17 mouse cellular contexts compared by ENCODE assay signal in the genomic region with DNA sequence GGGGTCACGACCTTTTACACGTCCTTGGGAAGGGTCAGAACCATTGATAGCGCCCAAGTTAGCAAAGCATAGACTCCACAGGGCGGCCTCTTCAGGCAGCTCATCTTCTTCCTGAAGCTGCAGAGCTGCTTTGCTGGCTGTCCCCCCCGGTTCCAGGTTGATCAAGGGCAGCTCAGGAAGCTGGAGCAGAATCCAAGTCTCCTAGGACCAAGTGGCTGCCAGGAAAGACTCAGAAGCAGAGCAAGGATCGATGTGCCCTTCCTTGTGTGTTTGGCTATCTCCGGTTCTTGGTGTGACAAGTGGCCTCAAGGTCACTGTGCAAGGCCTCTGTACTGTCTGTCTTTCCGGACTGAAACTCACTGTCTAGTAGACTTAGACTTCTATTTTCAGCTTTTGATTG.
A peak's percentile ranks its signal among the peaks of the same experiment; 100 is the strongest.
DNase-seq lines count a peak whose midpoint lies in the region; ATAC-seq and TF ChIP-seq lines count a peak whose summit lies in the region.
"Had no signal": no experiment of that assay in that cellular context is flagged by ENCODE, and none has a peak within 500 bp of the region (broad histone marks: within the 10 kb centered on the region; RNA-seq: fewer than 3 reads in every experiment).

No protein-coding gene starts in this region.

- H3K4me1 ChIP-seq in heart, embryonic 15.5 days (replicated peaks), result peaks cover 28% of the 10 kb centered on the region
- H3K4me1 ChIP-seq in CH12.LX (ENCODE audit: control insufficient read depth in 1 of 2, insufficient read depth in 2 of 2), result peaks cover 7 to 23% of the 10 kb centered on the region in 2 experiments; a peak in 3 of 4 replicates
- H3K4me1 ChIP-seq: forebrain, embryonic 12.5 days; midbrain, embryonic 15.5 days had no signal

- H3K4me3 ChIP-seq in heart, embryonic 15.5 days, result no peak overlapping the region
- H3K4me3 ChIP-seq in CH12.LX (replicated peaks in 1 of 3; ENCODE audit: low read depth in 2 of 3, low read length in 2 of 3, poor library complexity in 1 of 3), result no peak overlapping the region
- H3K4me3 ChIP-seq: forebrain, embryonic 12.5 days; limb, embryonic 15.5 days; midbrain, embryonic 15.5 days had no signal

- peak; percentile 50 for DNase-seq in adrenal gland, adult 2 months
- no peak for DNase-seq in adrenal gland, postnatal 25 days
- no peak for DNase-seq in heart, postnatal 10 days
- DNase-seq in CH12.LX (ENCODE audit: extremely low read depth), result no peak
- DNase-seq in kidney, postnatal 10 days, result peak; percentile 52
- no peak for DNase-seq in layer of hippocampus, adult 9-11 months
- no peak for DNase-seq in cerebellum, adult 11 months
- DNase-seq: cerebellum, adult 11-12 months; cerebellum, postnatal 25 days; gastrocnemius, postnatal 14 days; layer of hippocampus, postnatal 36 days; retina, postnatal 1 day; thymus, postnatal 36 days had no signal

- H3K9ac ChIP-seq in heart, embryonic 15.5 days, result no peak overlapping the region
- H3K9ac ChIP-seq in CH12.LX (ENCODE audit: insufficient read depth, low read depth), result no peak overlapping the region
- H3K9ac ChIP-seq: forebrain, embryonic 12.5 days; limb, embryonic 15.5 days; midbrain, embryonic 15.5 days had no signal

- no peaks in the 10 kb centered on the region for H3K36me3 ChIP-seq in heart, embryonic 15.5 days
- no peaks in the 10 kb centered on the region for H3K36me3 ChIP-seq in CH12.LX (replicated peaks in 1 of 2; ENCODE audit: control insufficient read depth in 1 of 2, insufficient read depth in 1 of 2, low read length in 1 of 2)
- H3K36me3 ChIP-seq: forebrain, embryonic 12.5 days; limb, embryonic 15.5 days; midbrain, embryonic 15.5 days had no signal

- TF ChIP-seq EP300 in CH12.LX (IDR thresholded peaks at IDR 0.05; ENCODE audit: low read length), result no peak

- no peak for ATAC-seq in heart, embryonic 15.5 days (replicated peaks; ENCODE audit: insufficient number of reproducible peaks, insufficient read depth, low FRiP score, low read depth)
- ATAC-seq: midbrain, embryonic 15.5 days had no signal

- no peaks in the 10 kb centered on the region for H3K27me3 ChIP-seq in heart, embryonic 15.5 days
- H3K27me3 ChIP-seq in CH12.LX (replicated peaks), result no peaks in the 10 kb centered on the region
- H3K27me3 ChIP-seq: limb, embryonic 15.5 days; midbrain, embryonic 15.5 days had no signal

- no peak for TF ChIP-seq POLR2A in CH12.LX (IDR thresholded peaks at IDR 0.05; ENCODE audit: low read depth, low read length)

- TF ChIP-seq RAD21 in CH12.LX (IDR thresholded peaks at IDR 0.05; ENCODE audit: low read depth, low read length), result no peak

- no peak for TF ChIP-seq CTCF in CH12.LX (conservative IDR thresholded peaks at IDR 0.05 in 1 of 2, IDR thresholded peaks at IDR 0.05 in 1 of 2; ENCODE audit: low read depth in 2 of 2, low read length in 2 of 2)

- H3K27ac ChIP-seq in heart, embryonic 15.5 days, result peak overlapping the region; percentile 65
- no peak overlapping the region for H3K27ac ChIP-seq in CH12.LX (ENCODE audit: insufficient read depth, low read depth)
- H3K27ac ChIP-seq: forebrain, embryonic 12.5 days; limb, embryonic 15.5 days; midbrain, embryonic 15.5 days had no signal

- H3K4me2 ChIP-seq in heart, embryonic 15.5 days, result no peak overlapping the region
- H3K4me2 ChIP-seq in CH12.LX (ENCODE audit: insufficient read depth, low read depth, poor library complexity, severe bottlenecking), result peak overlapping the region; percentile 41; the same call in 1 of the 2 replicates
- H3K4me2 ChIP-seq: forebrain, embryonic 12.5 days; limb, embryonic 15.5 days; midbrain, embryonic 15.5 days had no signal

- dilution Hi-C loops in CH12.LX (cut with MboI; ENCODE audit: extremely low pct_ligation_motif_present, extremely low pct_unique_long_range_greater_than_20kb, low sequenced_read_pairs), result no loop called here

- 51% methylated on average over 8 of the region's 8 CpGs for WGBS in heart, embryonic 15.5 days

- H3K9me3 ChIP-seq in heart, embryonic 15.5 days (replicated peaks), result no peaks in the 10 kb centered on the region
- no peaks in the 10 kb centered on the region for H3K9me3 ChIP-seq in CH12.LX (replicated peaks; ENCODE audit: low read length)
- H3K9me3 ChIP-seq: forebrain, embryonic 12.5 days; limb, embryonic 15.5 days; midbrain, embryonic 15.5 days had no signal

- in situ Hi-C loops in CH12.LX (cut with MboI; ENCODE audit: low pct_ligation_motif_present, low pct_unique_long_range_greater_than_20kb, low sequenced_read_pairs), result no loop called here

- intact Hi-C loops in heart, postnatal 10 days (cut with DNase I), result loop anchor here (5.0 kb wide), 1 partner anchor 48 kb away; no protein-coding TSS in a partner anchor

- H3K79me2 ChIP-seq in CH12.LX (replicated peaks; ENCODE audit: control insufficient read depth, extremely low read depth, insufficient read depth, poor library complexity, severe bottlenecking), result no peaks in the 10 kb centered on the region

TF ChIP-seq in CH12.LX, 34 proteins besides CTCF, POLR2A, EP300 and RAD21:
- no peak for TF ChIP-seq ETS1 (conservative IDR thresholded peaks at IDR 0.05; ENCODE audit: low read depth, low read length)
- TF ChIP-seq RCOR1 (conservative IDR thresholded peaks at IDR 0.05; ENCODE audit: low read depth, low read length), result no peak
- no peak for TF ChIP-seq IRF4 (IDR thresholded peaks at IDR 0.05; ENCODE audit: low read depth, low read length)
- no peak for TF ChIP-seq JUN (IDR thresholded peaks at IDR 0.05; ENCODE audit: insufficient read depth, low read depth, low read length)
- no peak for TF ChIP-seq MXI1 (IDR thresholded peaks at IDR 0.05; ENCODE audit: low read depth, low read length)
- TF ChIP-seq USF2 (conservative IDR thresholded peaks at IDR 0.05; ENCODE audit: low read depth, low read length), result no peak
- TF ChIP-seq ZC3H11A (IDR thresholded peaks at IDR 0.05; ENCODE audit: low read depth, low read length), result no peak
- no peak for TF ChIP-seq NELFE (IDR thresholded peaks at IDR 0.05; ENCODE audit: low read depth, low read length)
- TF ChIP-seq SMC3 (IDR thresholded peaks at IDR 0.05; ENCODE audit: low read depth, low read length), result no peak
- TF ChIP-seq E2F4 (IDR thresholded peaks at IDR 0.05; ENCODE audit: insufficient replicate concordance, low read depth, low read length), result no peak

Comparison
In these comparisons a context has a peak if more than half of its experiments do, and no peak if none do; other contexts are left out.
1. DNase-seq: peak in adrenal gland, adult 2 months (single experiment) and kidney, postnatal 10 days (single experiment); none in adrenal gland, postnatal 25 days (single experiment), heart, postnatal 10 days (0 of 2), CH12.LX (single experiment), layer of hippocampus, adult 9-11 months (single experiment) and cerebellum, adult 11 months (single experiment).